13 mouse cellular contexts compared by ENCODE assay signal in the genomic region with DNA sequence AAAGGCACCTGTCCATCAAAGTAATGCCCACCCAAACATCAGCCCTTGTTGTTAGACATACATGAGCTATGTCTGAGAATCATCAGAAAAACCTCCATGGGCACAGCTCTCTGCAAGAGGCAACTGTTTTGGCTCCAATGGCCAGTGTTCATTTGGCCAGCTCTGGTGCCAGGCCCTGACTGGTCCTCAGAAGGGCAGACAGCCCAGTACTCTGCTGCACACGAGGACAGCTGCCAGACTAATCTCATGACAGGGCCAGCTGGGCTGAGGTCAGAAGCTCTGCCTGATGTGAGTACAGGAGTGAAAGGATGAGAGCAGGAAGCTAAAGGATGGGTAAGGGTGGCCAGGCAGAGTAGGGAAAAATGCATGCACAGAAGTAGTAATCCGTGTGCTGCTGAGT. TPM values are rescaled to one million over a fixed set of nuclear protein-coding genes. Genes with fewer than 3 reads are reported as not detected.
DNase-seq lines count a peak whose midpoint lies in the region; ATAC-seq and TF ChIP-seq lines count a peak whose summit lies in the region.
"Had no signal": no experiment of that assay in that cellular context is flagged by ENCODE, and none has a peak within 500 bp of the region (broad histone marks: within the 10 kb centered on the region; RNA-seq: fewer than 3 reads in every experiment).

No protein-coding gene starts in this region.

- H3ac ChIP-seq in myocyte (ENCODE audit: control insufficient read depth, insufficient read length) = no peak overlapping the region

- no peak overlapping the region for H3K4me3 ChIP-seq in midbrain, postnatal 0 days (ENCODE audit: low read depth, low read length)
- no peak overlapping the region for H3K4me3 ChIP-seq in midbrain, embryonic 13.5 days (replicated peaks)
- H3K4me3 ChIP-seq in myocyte = no peak overlapping the region
- H3K4me3 ChIP-seq: neural tube, embryonic 13.5 days had no signal

- H3K36me3 ChIP-seq in midbrain, postnatal 0 days (ENCODE audit: insufficient read depth, low read length) = peaks cover 27% of the 10 kb centered on the region
- H3K36me3 ChIP-seq in midbrain, embryonic 13.5 days = peaks cover 40% of the 10 kb centered on the region
- peaks cover 11% of the 10 kb centered on the region for H3K36me3 ChIP-seq in myocyte (ENCODE audit: control insufficient read depth, insufficient read depth)

- no peak overlapping the region for H3K9ac ChIP-seq in midbrain, postnatal 0 days (replicated peaks; ENCODE audit: low read length, poor library complexity, severe bottlenecking)
- no peak overlapping the region for H3K9ac ChIP-seq in midbrain, embryonic 13.5 days (replicated peaks)
- H3K9ac ChIP-seq: forebrain, postnatal 0 days; hindbrain, embryonic 14.5 days; neural tube, embryonic 13.5 days had no signal

- H3K9me3 ChIP-seq in midbrain, postnatal 0 days (ENCODE audit: low read length) = no peaks in the 10 kb centered on the region
- H3K9me3 ChIP-seq in midbrain, embryonic 13.5 days = no peaks in the 10 kb centered on the region
- H3K9me3 ChIP-seq: neural tube, embryonic 13.5 days had no signal

- H3K4me1 ChIP-seq in midbrain, postnatal 0 days (ENCODE audit: insufficient read depth, low read length) = no peaks in the 10 kb centered on the region
- H3K4me1 ChIP-seq in midbrain, embryonic 13.5 days (replicated peaks) = peaks cover 6% of the 10 kb centered on the region

- H3K27me3 ChIP-seq in midbrain, postnatal 0 days (ENCODE audit: insufficient read depth, low read length) = no peaks in the 10 kb centered on the region
- no peaks in the 10 kb centered on the region for H3K27me3 ChIP-seq in midbrain, embryonic 13.5 days
- no peaks in the 10 kb centered on the region for H3K27me3 ChIP-seq in myocyte (ENCODE audit: control insufficient read depth, insufficient read depth, insufficient read length)
- H3K27me3 ChIP-seq: neural tube, embryonic 13.5 days had no signal

- H3K79me2 ChIP-seq in myocyte (ENCODE audit: control insufficient read depth, insufficient read depth) = no peaks in the 10 kb centered on the region

- TF ChIP-seq CTCF in midbrain, postnatal 0 days (IDR thresholded peaks at IDR 0.05) = no peak

- WGBS in midbrain, postnatal 0 days = 74% methylated on average over 2 of the region's 2 CpGs
- 79% methylated on average over 2 of the region's 2 CpGs for WGBS in midbrain, embryonic 13.5 days

- H3K27ac ChIP-seq in midbrain, postnatal 0 days (ENCODE audit: low read depth, low read length) = no peak overlapping the region
- H3K27ac ChIP-seq in midbrain, embryonic 13.5 days = no peak overlapping the region
- H3K27ac ChIP-seq: hindbrain, embryonic 14.5 days; neural tube, embryonic 13.5 days had no signal

- no peak overlapping the region for H3K4me2 ChIP-seq in midbrain, postnatal 0 days (ENCODE audit: low read depth, low read length, poor library complexity, severe bottlenecking)
- no peak overlapping the region for H3K4me2 ChIP-seq in midbrain, embryonic 13.5 days (replicated peaks)
- no peak overlapping the region for H3K4me2 ChIP-seq in myocyte (ENCODE audit: low read depth)
- H3K4me2 ChIP-seq: hindbrain, embryonic 14.5 days; neural tube, embryonic 13.5 days had no signal

- peak; percentile 53 for DNase-seq in cerebellum, adult 11-12 months
- DNase-seq in midbrain, postnatal 0 days (ENCODE audit: low spot score) = peak; percentile 44
- DNase-seq in heart, adult 8-10 months (ENCODE audit: low spot score) = peak; percentile 57
- DNase-seq in lung, postnatal 14 days = no peak
- DNase-seq in embryo, embryonic 10 days (ENCODE audit: low spot score) = no peak
- DNase-seq: B cell, adult 2 months; forebrain, postnatal 0 days; lung, postnatal 36 days had no signal

- TF ChIP-seq POLR2A in myocyte (IDR thresholded peaks at IDR 0.05; ENCODE audit: insufficient read length, low read depth) = no peak

- no peak for ATAC-seq in cerebellum, adult (ENCODE audit: insufficient number of reproducible peaks, low FRiP score, low TSS enrichment)
- ATAC-seq in midbrain, postnatal 0 days (ENCODE audit: low FRiP score) = no peak
- no peak for ATAC-seq in midbrain, embryonic 13.5 days
- ATAC-seq: forebrain, postnatal 0 days had no signal

TF ChIP-seq in myocyte, 11 proteins besides CTCF, POLR2A, EP300 and RAD21:
- TF ChIP-seq TCF12 (IDR thresholded peaks at IDR 0.05; ENCODE audit: insufficient read depth, poor library complexity, severe bottlenecking) (peak; percentile 55), MYOG (IDR thresholded peaks at IDR 0.05; ENCODE audit: control insufficient read depth in 1 of 3, insufficient read depth in 1 of 3, insufficient read length in 2 of 3, low read depth in 2 of 3) (peak; percentile 82 to 93 (median 84)), TCF3 (IDR thresholded peaks at IDR 0.05; ENCODE audit: insufficient read length, low read depth) (peak; percentile 71), REST (IDR thresholded peaks at IDR 0.05; ENCODE audit: insufficient read depth, insufficient read length) (no peak), SRF (IDR thresholded peaks at IDR 0.05; ENCODE audit: control insufficient read depth, insufficient read length, low read depth) (peak; percentile 17), POLR2AphosphoS2 (IDR thresholded peaks at IDR 0.05; ENCODE audit: insufficient read length, low read depth) (no peak), CEBPB (IDR thresholded peaks at IDR 0.05; ENCODE audit: insufficient read depth, poor library complexity, severe bottlenecking) (no peak), MYOD1 (IDR thresholded peaks at IDR 0.05; ENCODE audit: control insufficient read depth in 1 of 3, insufficient read length in 2 of 3, low read depth in 2 of 3) (peak; percentile 92 to 97 (median 94))

RNA-seq across cellular contexts. Expression of gene Rab40c, which starts 5.8 kb away (rescaled TPM):
- 42.1 and 43.0 TPM in 2 replicates for total RNA-seq in midbrain, postnatal 0 days (2014; rRNA removed)
- polyA plus RNA-seq in midbrain, postnatal 0 days (2015; fragmentation: Nextera tagmentation; extraction: Ambion mirVana) = 36.2 and 38.9 TPM in 2 replicates
- polyA plus RNA-seq in midbrain, embryonic 13.5 days (2015; fragmentation: Nextera tagmentation; extraction: Ambion mirVana) = 44.3 and 47.1 TPM in 2 replicates
- 10 to 100 TPM; 17.3 to 20.1 (median 17.7) TPM for total RNA-seq in heart, adult 8-10 months (2022)
- polyA plus RNA-seq in myocyte (2012; fragmentation: generic; extraction: Trizol) = 18.3 TPM

RNA-seq across cellular contexts. Expression of gene Pigq, which starts 19.4 kb away (rescaled TPM):
- 73.6 and 111 TPM in 2 replicates for total RNA-seq in midbrain, postnatal 0 days (2014; rRNA removed)
- 75.4 and 79.7 TPM in 2 replicates for polyA plus RNA-seq in midbrain, postnatal 0 days (2015; fragmentation: Nextera tagmentation; extraction: Ambion mirVana)
- polyA plus RNA-seq in midbrain, embryonic 13.5 days (2015; fragmentation: Nextera tagmentation; extraction: Ambion mirVana) = 56.9 and 58.0 TPM in 2 replicates
- 10 to 100 TPM; 37.3 to 48.3 (median 47.8) TPM for total RNA-seq in heart, adult 8-10 months (2022)
- polyA plus RNA-seq in myocyte (2012; fragmentation: generic; extraction: Trizol) = 46.3 TPM

RNA-seq across cellular contexts. Expression of gene Nhlrc4, which starts 19.4 kb away (rescaled TPM):
- 0.47 and 0.60 TPM in 2 replicates for total RNA-seq in midbrain, postnatal 0 days (2014; rRNA removed)
- polyA plus RNA-seq in midbrain, postnatal 0 days (2015; fragmentation: Nextera tagmentation; extraction: Ambion mirVana) = 0.35 and 0.91 TPM in 2 replicates
- 0.12 TPM in 1 of 2 replicates, not detected in the other for polyA plus RNA-seq in midbrain, embryonic 13.5 days (2015; fragmentation: Nextera tagmentation; extraction: Ambion mirVana)
- under 1 TPM in 1 of 4 experiments, not detected in 3; 0.41 TPM for total RNA-seq in heart, adult 8-10 months (2022)
- polyA plus RNA-seq in myocyte (2012; fragmentation: generic; extraction: Trizol) = 0.17 TPM
- total RNA-seq: forebrain, postnatal 0 days had no signal
- polyA plus RNA-seq: hindbrain, embryonic 14.5 days; neural tube, embryonic 13.5 days had no signal

RNA-seq across cellular contexts. Expression of gene A930017K11Rik, which starts 27.0 kb away (rescaled TPM):
- total RNA-seq in midbrain, postnatal 0 days (2014; rRNA removed) = 2.9 and 4.1 TPM in 2 replicates
- polyA plus RNA-seq in midbrain, postnatal 0 days (2015; fragmentation: Nextera tagmentation; extraction: Ambion mirVana) = 3.2 and 3.7 TPM in 2 replicates
- 0.48 and 0.62 TPM in 2 replicates for polyA plus RNA-seq in midbrain, embryonic 13.5 days (2015; fragmentation: Nextera tagmentation; extraction: Ambion mirVana)
- under 1 TPM; 0.24 to 0.85 (median 0.36) TPM for total RNA-seq in heart, adult 8-10 months (2022)
- polyA plus RNA-seq in myocyte (2012; fragmentation: generic; extraction: Trizol) = 0.02 TPM

RNA-seq across cellular contexts. Expression of gene Wfikkn1, which starts 44.7 kb away (rescaled TPM):
- total RNA-seq in midbrain, postnatal 0 days (2014; rRNA removed) = 0.77 and 1.7 TPM in 2 replicates
- polyA plus RNA-seq in midbrain, postnatal 0 days (2015; fragmentation: Nextera tagmentation; extraction: Ambion mirVana) = 0.42 and 0.56 TPM in 2 replicates
- 0.61 and 0.70 TPM in 2 replicates for polyA plus RNA-seq in midbrain, embryonic 13.5 days (2015; fragmentation: Nextera tagmentation; extraction: Ambion mirVana)
- under 1 TPM; 0.44 to 0.57 (median 0.51) TPM for total RNA-seq in heart, adult 8-10 months (2022)
- 0.25 TPM for polyA plus RNA-seq in myocyte (2012; fragmentation: generic; extraction: Trizol)

Comparison
In these comparisons a context has a peak if more than half of its experiments do, and no peak if none do; other contexts are left out.
1. DNase-seq: peak in cerebellum, adult 11-12 months (single experiment), midbrain, postnatal 0 days (single experiment) and heart, adult 8-10 months (single experiment); none in lung, postnatal 14 days (single experiment) and embryo, embryonic 10 days (single experiment).